Mouse (Mus musculus): ENCODE measurements around the gene Myog.

DNA sequence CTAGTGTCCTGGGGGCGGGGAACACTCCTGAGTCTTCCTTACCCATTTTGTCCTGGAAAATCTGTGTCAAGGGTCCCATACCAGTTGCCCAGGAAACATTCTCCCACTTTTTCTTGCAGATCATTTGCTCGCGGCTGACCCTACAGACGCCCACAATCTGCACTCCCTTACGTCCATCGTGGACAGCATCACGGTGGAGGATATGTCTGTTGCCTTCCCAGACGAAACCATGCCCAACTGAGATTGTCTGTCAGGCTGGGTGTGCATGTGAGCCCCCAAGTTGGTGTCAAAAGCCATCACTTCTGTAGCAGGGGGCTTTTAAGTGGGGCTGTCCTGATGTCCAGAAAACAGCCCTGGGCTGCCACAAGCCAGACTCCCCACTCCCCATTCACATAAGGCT lies 1.8 kb downstream of the Myog start:
- TF ChIP-seq ZNF384 (IDR thresholded peaks at IDR 0.05; ENCODE audit: low read depth, low read length) (no peak), CHD2 (IDR thresholded peaks at IDR 0.05; ENCODE audit: low read depth, low read length) (no peak), MAFK (IDR thresholded peaks at IDR 0.05; ENCODE audit: insufficient read depth, low read depth, low read length) (no peak), HCFC1 (IDR thresholded peaks at IDR 0.05; ENCODE audit: borderline replicate concordance, insufficient read depth, low read length) (no peak), ZC3H11A (IDR thresholded peaks at IDR 0.05; ENCODE audit: borderline replicate concordance, low read depth, low read length) (no peak)

Measured in ES-E14 (cell line).